Mouse (Mus musculus): ENCODE results near the gene Sds. TPM values are rescaled to one million over a fixed set of nuclear protein-coding genes. Genes with fewer than 3 reads are reported as not detected.

Sds gene
- polyA plus RNA-seq, 1 experiment from 2014 or later: not detected

GRCm38 (mm10) chr5:120432486-120433015 is 43.8 kb upstream of the Sds start:
- no peak for ATAC-seq (replicated peaks; ENCODE audit: insufficient number of reproducible peaks, low FRiP score, low TSS enrichment)
- Histone ChIP-seq H3K36me3 (ENCODE audit: control insufficient read depth, insufficient read depth, low read length) (no peaks in the 10 kb centered on the region), H3K9ac (ENCODE audit: low read depth, low read length) (no peak overlapping the region), H3K27me3 (ENCODE audit: control insufficient read depth, insufficient read depth, low read length) (peaks cover 98% of the 10 kb centered on the region), H3K4me2 (no peak overlapping the region), H3K4me3 (ENCODE audit: low read depth, low read length) (no peak overlapping the region), H3K4me1 (ENCODE audit: control insufficient read depth, insufficient read depth, low read length) (peaks cover 9% of the 10 kb centered on the region; the same call in 1 of the 2 replicates), H3K9me3 (replicated peaks; ENCODE audit: control insufficient read depth, low read length) (no peaks in the 10 kb centered on the region), H3K27ac (ENCODE audit: low read depth, low read length) (no peak overlapping the region)
- 3% methylated on average over 9 of the region's 9 CpGs for WGBS (ENCODE audit: insufficient replicate concordance)

- no peak overlapping the region for H3K4me2 ChIP-seq
- peaks cover 9% of the 10 kb centered on the region; the same call in 1 of the 2 replicates for H3K4me1 ChIP-seq (ENCODE audit: control insufficient read depth, insufficient read depth, low read length)
- no peak overlapping the region for H3K4me3 ChIP-seq (ENCODE audit: low read depth, low read length)
- H3K9me3 ChIP-seq (replicated peaks; ENCODE audit: control insufficient read depth, low read length): no peaks in the 10 kb centered on the region
- ATAC-seq (replicated peaks; ENCODE audit: insufficient number of reproducible peaks, low FRiP score, low TSS enrichment): no peak
- no peak overlapping the region for H3K27ac ChIP-seq (ENCODE audit: low read depth, low read length)
- H3K9ac ChIP-seq (ENCODE audit: low read depth, low read length): no peak overlapping the region
- H3K27me3 ChIP-seq (ENCODE audit: control insufficient read depth, insufficient read depth, low read length): peaks cover 98% of the 10 kb centered on the region
- no peaks in the 10 kb centered on the region for H3K36me3 ChIP-seq (ENCODE audit: control insufficient read depth, insufficient read depth, low read length)
- 1% methylated on average over 13 of the region's 13 CpGs for WGBS (ENCODE audit: insufficient replicate concordance)
These were observed 43.1 kb upstream of the Sds start for GRCm38 (mm10) chr5:120433135-120433760.

GRCm38 (mm10) chr5:120434231-120434735 is 42.0 kb upstream of the Sds start:
- Histone ChIP-seq H3K9me3 (replicated peaks; ENCODE audit: control insufficient read depth, low read length) (no peaks in the 10 kb centered on the region), H3K27me3 (ENCODE audit: control insufficient read depth, insufficient read depth, low read length) (peaks cover 98% of the 10 kb centered on the region), H3K36me3 (ENCODE audit: control insufficient read depth, insufficient read depth, low read length) (no peaks in the 10 kb centered on the region), H3K4me2 (no peak overlapping the region), H3K4me3 (ENCODE audit: low read depth, low read length) (no peak overlapping the region), H3K4me1 (ENCODE audit: control insufficient read depth, insufficient read depth, low read length) (peaks cover 9% of the 10 kb centered on the region; the same call in 1 of the 2 replicates), H3K9ac (ENCODE audit: low read depth, low read length) (no peak overlapping the region), H3K27ac (ENCODE audit: low read depth, low read length) (no peak overlapping the region)
- 3% methylated on average over 21 of the region's 21 CpGs for WGBS (ENCODE audit: insufficient replicate concordance)
- ATAC-seq (replicated peaks; ENCODE audit: insufficient number of reproducible peaks, low FRiP score, low TSS enrichment): no peak

- Histone ChIP-seq H3K27me3 (ENCODE audit: control insufficient read depth, insufficient read depth, low read length) (peaks cover 98% of the 10 kb centered on the region), H3K4me3 (ENCODE audit: low read depth, low read length) (0 out of 2 replicates have a peak overlapping the region, but pooled peaks have one; percentile 46), H3K27ac (ENCODE audit: low read depth, low read length) (no peak overlapping the region), H3K36me3 (ENCODE audit: control insufficient read depth, insufficient read depth, low read length) (no peaks in the 10 kb centered on the region), H3K4me1 (ENCODE audit: control insufficient read depth, insufficient read depth, low read length) (peaks cover 15% of the 10 kb centered on the region), H3K4me2 (no peak overlapping the region; the same call in 1 of the 2 replicates), H3K9ac (ENCODE audit: low read depth, low read length) (no peak overlapping the region), H3K9me3 (replicated peaks; ENCODE audit: control insufficient read depth, low read length) (no peaks in the 10 kb centered on the region)
- ATAC-seq (replicated peaks; ENCODE audit: insufficient number of reproducible peaks, low FRiP score, low TSS enrichment): no peak
- WGBS (ENCODE audit: insufficient replicate concordance): 1% methylated on average over 44 of the region's 44 CpGs
These were observed 41.2 kb upstream of the Sds start for GRCm38 (mm10) chr5:120435006-120435681.

GRCm38 (mm10) chr5:120435731-120436501 is 40.4 kb upstream of the Sds start:
- no peak overlapping the region for H3K9ac ChIP-seq (ENCODE audit: low read depth, low read length)
- H3K9me3 ChIP-seq (replicated peaks; ENCODE audit: control insufficient read depth, low read length): no peaks in the 10 kb centered on the region
- ATAC-seq (replicated peaks; ENCODE audit: insufficient number of reproducible peaks, low FRiP score, low TSS enrichment): no peak
- WGBS (ENCODE audit: insufficient replicate concordance): 1% methylated on average over 47 of the region's 47 CpGs
- peaks cover 17% of the 10 kb centered on the region for H3K4me1 ChIP-seq (ENCODE audit: control insufficient read depth, insufficient read depth, low read length)
- H3K27ac ChIP-seq (ENCODE audit: low read depth, low read length): no peak overlapping the region
- peak overlapping the region; percentile 46 for H3K4me3 ChIP-seq (ENCODE audit: low read depth, low read length)
- H3K36me3 ChIP-seq (ENCODE audit: control insufficient read depth, insufficient read depth, low read length): no peaks in the 10 kb centered on the region
- H3K4me2 ChIP-seq: peak overlapping the region; percentile 74
- peaks cover 95% of the 10 kb centered on the region for H3K27me3 ChIP-seq (ENCODE audit: control insufficient read depth, insufficient read depth, low read length)

- Histone ChIP-seq H3K9ac (ENCODE audit: low read depth, low read length) (no peak overlapping the region), H3K27me3 (ENCODE audit: control insufficient read depth, insufficient read depth, low read length) (peaks cover 84% of the 10 kb centered on the region), H3K4me2 (no peak overlapping the region), H3K4me3 (ENCODE audit: low read depth, low read length) (no peak overlapping the region), H3K27ac (ENCODE audit: low read depth, low read length) (no peak overlapping the region), H3K9me3 (replicated peaks; ENCODE audit: control insufficient read depth, low read length) (no peaks in the 10 kb centered on the region), H3K4me1 (ENCODE audit: control insufficient read depth, insufficient read depth, low read length) (peaks cover 17% of the 10 kb centered on the region), H3K36me3 (ENCODE audit: control insufficient read depth, insufficient read depth, low read length) (no peaks in the 10 kb centered on the region)
- WGBS (ENCODE audit: insufficient replicate concordance): 1% methylated on average over 18 of the region's 18 CpGs
- ATAC-seq (replicated peaks; ENCODE audit: insufficient number of reproducible peaks, low FRiP score, low TSS enrichment): no peak
These were observed 39.3 kb upstream of the Sds start for GRCm38 (mm10) chr5:120436885-120437495.

- Histone ChIP-seq H3K9me3 (replicated peaks; ENCODE audit: control insufficient read depth, low read length) (no peaks in the 10 kb centered on the region), H3K9ac (ENCODE audit: low read depth, low read length) (no peak overlapping the region), H3K27ac (ENCODE audit: low read depth, low read length) (no peak overlapping the region), H3K4me1 (ENCODE audit: control insufficient read depth, insufficient read depth, low read length) (peaks cover 17% of the 10 kb centered on the region), H3K36me3 (ENCODE audit: control insufficient read depth, insufficient read depth, low read length) (no peaks in the 10 kb centered on the region), H3K4me3 (ENCODE audit: low read depth, low read length) (0 out of 2 replicates have a peak overlapping the region, but pooled peaks have one; percentile 26), H3K27me3 (ENCODE audit: control insufficient read depth, insufficient read depth, low read length) (peaks cover 79% of the 10 kb centered on the region), H3K4me2 (no peak overlapping the region)
- ATAC-seq (replicated peaks; ENCODE audit: insufficient number of reproducible peaks, low FRiP score, low TSS enrichment): no peak
- 2% methylated on average over 17 of the region's 17 CpGs for WGBS (ENCODE audit: insufficient replicate concordance)
These were observed 38.8 kb upstream of the Sds start for GRCm38 (mm10) chr5:120437539-120437938.

GRCm38 (mm10) chr5:120437986-120438385 is 38.3 kb upstream of the Sds start:
- Histone ChIP-seq H3K36me3 (ENCODE audit: control insufficient read depth, insufficient read depth, low read length) (no peaks in the 10 kb centered on the region), H3K4me1 (ENCODE audit: control insufficient read depth, insufficient read depth, low read length) (peaks cover 17% of the 10 kb centered on the region), H3K4me2 (peak overlapping the region; percentile 41), H3K9me3 (replicated peaks; ENCODE audit: control insufficient read depth, low read length) (no peaks in the 10 kb centered on the region), H3K9ac (ENCODE audit: low read depth, low read length) (no peak overlapping the region), H3K27me3 (ENCODE audit: control insufficient read depth, insufficient read depth, low read length) (peaks cover 76% of the 10 kb centered on the region), H3K27ac (ENCODE audit: low read depth, low read length) (no peak overlapping the region), H3K4me3 (ENCODE audit: low read depth, low read length) (peak overlapping the region; percentile 26; the same call in 1 of the 2 replicates)
- WGBS (ENCODE audit: insufficient replicate concordance): under 1% methylated on average over 33 of the region's 33 CpGs
- ATAC-seq (replicated peaks; ENCODE audit: insufficient number of reproducible peaks, low FRiP score, low TSS enrichment): no peak

Data from heart, embryonic 11.5 days (tissue).